Mouse (Mus musculus) embryo, embryonic 9.5 days (tissue): ENCODE data around the gene Mfn1.

ENCODE experiments used
- DNase-seq: peaks from one replicate; pipeline ENCODE4 v3.0.0-alpha.2; 2017; ENCODE audit errors: extremely low spot score

Gene Mfn1

GRCm38 (mm10) chr3:32611606-32612170, 82.4 kb downstream of the Mfn1 start:
- no peak for DNase-seq

- DNase-seq = no peak
Measured at GRCm38 (mm10) chr3:32614786-32615185, 85.5 kb downstream of the Mfn1 start.

- no peak for DNase-seq
Measured at GRCm38 (mm10) chr3:32615376-32615775, 86.1 kb downstream of the Mfn1 start.

GRCm38 (mm10) chr3:32616006-32616330, 86.7 kb downstream of the Mfn1 start:
- DNase-seq = no peak

GRCm38 (mm10) chr3:32616331-32617052, 87.2 kb downstream of the Mfn1 start, which contains the start of gene Gnb4:
Gene Gnb4 (minus strand): TSS chr3:32616585.
- peak; percentile 86 for DNase-seq

- DNase-seq = peak; percentile 58
Measured at GRCm38 (mm10) chr3:32617053-32617642, 87.9 kb downstream of the Mfn1 start.

- DNase-seq = no peak
Measured at GRCm38 (mm10) chr3:32621658-32622057, 92.4 kb downstream of the Mfn1 start.

GRCm38 (mm10) chr3:32622106-32622505, 92.8 kb downstream of the Mfn1 start:
- DNase-seq = no peak

GRCm38 (mm10) chr3:32628141-32628540, 98.9 kb downstream of the Mfn1 start:
- no peak for DNase-seq
